Mouse (Mus musculus): Measurements from ENCODE around the gene Rnasek. TPM values are rescaled to one million over a fixed set of nuclear protein-coding genes. Genes with fewer than 3 reads are reported as not detected.

Rnasek gene
- total and polyA plus RNA-seq, 2 experiments, result 7.7 to 176 TPM

DNA sequence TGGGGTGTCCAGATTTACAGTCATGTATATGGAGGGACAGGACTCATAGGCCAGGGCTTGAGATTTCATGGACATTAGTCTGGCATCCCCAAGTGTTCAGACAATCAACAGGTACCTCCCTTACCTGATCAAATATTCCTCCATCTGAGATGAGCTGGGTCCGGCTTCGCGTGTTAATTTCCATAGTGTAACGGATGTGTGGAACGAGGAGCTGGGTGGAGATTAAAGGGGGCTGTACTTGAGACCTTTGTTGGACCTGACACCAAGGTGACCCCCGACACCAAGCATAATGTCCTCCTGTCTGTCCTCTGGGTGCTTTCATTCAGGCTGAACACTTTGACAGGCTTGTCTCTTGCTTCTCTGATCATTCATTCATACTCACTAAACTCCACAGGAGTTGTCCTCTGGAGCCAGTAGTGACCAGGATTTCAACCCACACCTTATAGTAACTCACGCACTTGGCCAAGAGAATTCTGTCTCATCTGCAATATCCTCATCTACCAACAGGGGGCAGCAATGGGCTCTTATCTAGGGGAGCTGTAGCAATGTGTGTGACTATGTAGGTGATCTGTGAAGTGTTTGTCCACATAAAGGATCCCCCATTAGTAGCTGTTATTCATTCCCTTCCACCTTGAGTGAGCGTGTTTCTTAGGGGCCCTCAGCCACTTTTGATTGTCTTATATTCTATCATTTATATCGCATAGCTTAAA, 7.6 kb upstream of the Rnasek start:
- no peak for TF ChIP-seq POLR2A (IDR thresholded peaks at IDR 0.05; ENCODE audit: extremely low read depth, insufficient read depth, low read length)
- peak; percentile 56 for TF ChIP-seq CTCF (IDR thresholded peaks at IDR 0.05; ENCODE audit: low read depth, low read length)
- H3K9ac ChIP-seq (ENCODE audit: low read depth, low read length), result no peak overlapping the region
- H3K4me1 ChIP-seq (ENCODE audit: control insufficient read depth, insufficient read depth, low read length), result no peaks in the 10 kb centered on the region
- no peak overlapping the region for H3K4me3 ChIP-seq (ENCODE audit: insufficient read depth, low read depth, low read length)
- H3K27ac ChIP-seq (replicated peaks; ENCODE audit: insufficient read depth, low read depth, low read length), result no peak overlapping the region
- DNase-seq (ENCODE audit: extremely low read depth, low read depth, low spot score), result peak; percentile 48
- no peaks in the 10 kb centered on the region for H3K36me3 ChIP-seq (ENCODE audit: control insufficient read depth, insufficient read depth, low read length)
- H3K79me2 ChIP-seq (ENCODE audit: control insufficient read depth, insufficient read depth, low read length), result no peaks in the 10 kb centered on the region
- no peaks in the 10 kb centered on the region for H3K27me3 ChIP-seq (ENCODE audit: control insufficient read depth, insufficient read depth, low read length)
- WGBS, result 45% methylated on average over 9 of the region's 9 CpGs

DNA sequence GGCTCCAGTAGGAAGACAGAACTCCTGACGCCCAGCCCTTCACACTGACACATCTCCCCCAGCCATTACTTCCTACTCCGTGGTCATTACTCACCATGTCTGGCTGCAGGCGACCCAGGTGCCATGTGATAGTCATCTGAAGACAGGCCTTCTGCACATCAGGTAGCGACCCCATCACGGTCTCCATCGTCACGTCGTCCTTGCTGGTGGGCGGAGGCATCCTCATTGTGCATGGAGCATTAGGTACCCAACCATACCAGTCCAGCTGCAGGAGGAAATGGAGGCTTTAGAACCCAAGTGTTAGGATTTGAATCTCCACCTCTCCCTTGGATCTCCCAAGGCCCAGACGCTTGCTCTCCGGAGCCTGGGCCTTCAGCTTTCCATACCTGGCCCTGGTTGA, 2.9 kb upstream of the Rnasek start:
- Histone ChIP-seq H3K79me2 (ENCODE audit: control insufficient read depth, insufficient read depth, low read length) (peaks cover 3% of the 10 kb centered on the region; the same call in 1 of the 2 replicates), H3K27me3 (ENCODE audit: control insufficient read depth, insufficient read depth, low read length) (no peaks in the 10 kb centered on the region), H3K9ac (ENCODE audit: low read depth, low read length) (no peak overlapping the region), H3K4me1 (ENCODE audit: control insufficient read depth, insufficient read depth, low read length) (peaks cover 3% of the 10 kb centered on the region; the same call in 1 of the 2 replicates), H3K36me3 (ENCODE audit: control insufficient read depth, insufficient read depth, low read length) (no peaks in the 10 kb centered on the region), H3K27ac (replicated peaks; ENCODE audit: insufficient read depth, low read depth, low read length) (no peak overlapping the region), H3K4me3 (ENCODE audit: insufficient read depth, low read depth, low read length) (no peak overlapping the region)
- no peak for DNase-seq (ENCODE audit: extremely low read depth, low read depth, low spot score)
- 80% methylated on average over 11 of the region's 11 CpGs for WGBS
- TF ChIP-seq CTCF (IDR thresholded peaks at IDR 0.05; ENCODE audit: low read depth, low read length), result no peak
- TF ChIP-seq POLR2A (IDR thresholded peaks at IDR 0.05; ENCODE audit: extremely low read depth, insufficient read depth, low read length), result no peak

DNA sequence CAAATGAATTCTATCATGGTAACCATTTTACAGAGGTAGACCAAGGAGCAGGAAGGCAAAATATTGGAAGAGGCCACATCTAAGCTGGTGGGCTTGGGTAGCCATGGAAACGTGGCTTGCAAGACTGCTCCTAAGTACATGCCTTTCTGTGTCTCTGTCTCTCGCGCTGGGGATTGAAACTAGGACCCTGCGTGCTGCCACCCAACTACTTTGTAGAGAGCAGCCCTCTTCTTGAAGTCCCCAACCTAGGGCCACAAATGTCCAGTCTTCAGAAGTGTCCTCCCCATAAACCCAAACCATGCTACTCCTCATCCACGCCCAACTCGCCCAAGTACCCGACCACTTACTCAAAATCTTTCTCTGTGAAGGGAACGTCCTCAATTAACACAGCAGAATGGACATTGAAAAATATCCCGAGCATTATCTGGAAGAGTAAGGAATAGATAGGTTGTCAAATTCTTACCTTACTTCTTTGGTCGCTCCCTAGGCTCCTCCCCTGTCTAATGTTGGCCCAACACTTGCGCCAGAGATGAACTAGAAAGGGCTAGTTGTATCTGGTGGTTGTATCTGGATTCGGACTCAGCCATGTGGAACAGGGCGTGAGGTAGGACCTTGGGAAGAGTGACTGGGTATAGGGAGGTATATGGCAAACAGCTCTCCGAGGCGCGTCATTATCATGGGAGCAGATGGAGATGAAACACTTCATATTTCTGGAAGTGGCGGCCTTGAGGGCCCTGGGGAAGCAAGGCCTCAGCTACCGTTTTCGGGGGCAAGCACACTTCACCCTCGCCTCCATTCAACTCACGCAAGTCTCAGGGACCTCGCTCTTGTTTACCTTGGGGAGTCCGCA, 826 bp downstream of the Rnasek start:
- Histone ChIP-seq H3K79me2 (ENCODE audit: control insufficient read depth, insufficient read depth, low read length) (peaks cover 3% of the 10 kb centered on the region; the same call in 1 of the 2 replicates), H3K9ac (ENCODE audit: low read depth, low read length) (peak overlapping the region; percentile 96), H3K27ac (replicated peaks; ENCODE audit: insufficient read depth, low read depth, low read length) (peak overlapping the region; percentile 87), H3K4me1 (ENCODE audit: control insufficient read depth, insufficient read depth, low read length) (peaks cover 7% of the 10 kb centered on the region), H3K36me3 (ENCODE audit: control insufficient read depth, insufficient read depth, low read length) (no peaks in the 10 kb centered on the region), H3K27me3 (ENCODE audit: control insufficient read depth, insufficient read depth, low read length) (no peaks in the 10 kb centered on the region), H3K4me3 (ENCODE audit: insufficient read depth, low read depth, low read length) (peak overlapping the region; percentile 95)
- peak; percentile 65 for DNase-seq (ENCODE audit: extremely low read depth, low read depth, low spot score)
- no peak for TF ChIP-seq CTCF (IDR thresholded peaks at IDR 0.05; ENCODE audit: low read depth, low read length)
- no peak for TF ChIP-seq POLR2A (IDR thresholded peaks at IDR 0.05; ENCODE audit: extremely low read depth, insufficient read depth, low read length)
- WGBS, result 9% methylated on average over 23 of the region's 23 CpGs

DNA sequence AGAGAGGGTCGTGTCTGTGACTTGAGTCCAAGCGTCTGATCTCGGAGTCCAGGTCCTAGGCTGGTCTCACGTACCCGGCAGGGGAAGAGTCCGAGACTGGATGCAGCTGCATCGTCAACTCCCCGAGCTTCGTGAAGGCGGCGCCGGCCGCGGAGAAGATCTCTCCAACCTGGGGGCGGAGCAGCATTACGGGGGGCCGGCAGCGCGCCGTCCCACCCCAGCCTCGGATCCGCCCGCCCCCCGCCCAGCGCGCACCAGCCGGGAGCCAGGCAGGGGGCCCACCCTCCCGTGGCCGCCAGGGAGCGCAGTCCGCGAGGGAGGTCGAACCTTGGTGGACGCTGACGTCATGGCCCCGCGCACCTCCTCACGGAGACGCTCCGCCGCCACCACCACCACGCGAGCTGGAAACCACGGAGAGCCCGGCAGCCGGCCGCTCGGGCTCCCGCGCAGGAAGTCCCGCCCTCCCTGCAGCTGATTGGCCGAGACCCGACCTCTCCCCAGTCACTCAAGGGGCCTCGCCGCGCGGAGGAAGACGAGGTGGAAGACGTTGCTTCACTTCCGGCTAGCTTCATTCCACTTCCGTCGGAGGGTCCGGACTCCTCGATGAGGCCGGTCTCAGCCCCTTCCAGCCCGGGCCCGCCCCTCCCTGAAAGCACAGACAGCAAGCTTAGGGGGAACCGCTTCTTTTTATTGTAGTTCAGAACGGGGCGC, 2.0 kb downstream of the Rnasek start, which contains the start of gene 0610010K14Rik:
0610010K14Rik (minus strand) TSS at position 458 of the 711 bp plus-strand sequence.
- TF ChIP-seq CTCF (IDR thresholded peaks at IDR 0.05; ENCODE audit: low read depth, low read length), result peak; percentile 70
- TF ChIP-seq POLR2A (IDR thresholded peaks at IDR 0.05; ENCODE audit: extremely low read depth, insufficient read depth, low read length), result peak; percentile 67
- Histone ChIP-seq H3K27ac (replicated peaks; ENCODE audit: insufficient read depth, low read depth, low read length) (peak within 1 kb of the TSS; percentile 84), H3K79me2 (ENCODE audit: control insufficient read depth, insufficient read depth, low read length) (peaks cover 3% of the 10 kb centered on the region; the same call in 1 of the 2 replicates), H3K36me3 (ENCODE audit: control insufficient read depth, insufficient read depth, low read length) (no peaks in the 10 kb centered on the region), H3K4me1 (ENCODE audit: control insufficient read depth, insufficient read depth, low read length) (peaks cover 7% of the 10 kb centered on the region), H3K4me3 (ENCODE audit: insufficient read depth, low read depth, low read length) (peak within 1 kb of the TSS; percentile 95), H3K9ac (ENCODE audit: low read depth, low read length) (peak within 1 kb of the TSS; percentile 86), H3K27me3 (ENCODE audit: control insufficient read depth, insufficient read depth, low read length) (no peaks in the 10 kb centered on the region)
- WGBS, result 1% methylated on average over 70 of the region's 70 CpGs
- peak; percentile 85 for DNase-seq (ENCODE audit: extremely low read depth, low read depth, low spot score)

DNA sequence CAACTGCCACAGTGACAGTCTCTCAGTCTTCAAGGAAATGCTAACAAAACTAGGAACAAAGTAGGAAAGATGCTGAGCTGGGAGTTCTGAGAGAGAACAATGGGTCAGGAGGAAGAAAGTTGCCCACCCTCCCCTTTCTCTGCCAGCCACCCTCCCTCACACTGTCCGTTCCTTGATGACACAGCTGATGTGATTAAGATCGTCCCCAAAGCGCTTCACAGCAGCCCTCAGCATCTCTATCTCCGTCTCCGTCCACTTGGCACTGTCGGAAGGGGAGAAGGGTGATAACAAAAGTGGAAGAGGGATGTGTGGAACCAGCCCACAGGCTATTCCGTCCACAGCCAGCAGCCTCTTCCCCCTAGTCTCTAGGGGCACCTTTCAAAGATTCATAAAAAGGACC, 2.9 kb downstream of the Rnasek start:
- Histone ChIP-seq H3K4me3 (ENCODE audit: insufficient read depth, low read depth, low read length) (no peak overlapping the region), H3K9ac (ENCODE audit: low read depth, low read length) (no peak overlapping the region), H3K79me2 (ENCODE audit: control insufficient read depth, insufficient read depth, low read length) (peaks cover 3% of the 10 kb centered on the region; the same call in 1 of the 2 replicates), H3K27me3 (ENCODE audit: control insufficient read depth, insufficient read depth, low read length) (no peaks in the 10 kb centered on the region), H3K36me3 (ENCODE audit: control insufficient read depth, insufficient read depth, low read length) (no peaks in the 10 kb centered on the region), H3K4me1 (ENCODE audit: control insufficient read depth, insufficient read depth, low read length) (peaks cover 7% of the 10 kb centered on the region), H3K27ac (replicated peaks; ENCODE audit: insufficient read depth, low read depth, low read length) (0 out of 2 replicates have a peak overlapping the region, but pooled peaks have one; percentile 5)
- no peak for TF ChIP-seq CTCF (IDR thresholded peaks at IDR 0.05; ENCODE audit: low read depth, low read length)
- TF ChIP-seq POLR2A (IDR thresholded peaks at IDR 0.05; ENCODE audit: extremely low read depth, insufficient read depth, low read length), result no peak
- whole genome bisulfite sequencing, result 73% methylated on average over 7 of the region's 7 CpGs
- DNase-seq (ENCODE audit: extremely low read depth, low read depth, low spot score), result no peak
